Mouse (Mus musculus) ES-E14 (cell line): Measurements from ENCODE around the gene Ybx2. TPM values are rescaled to one million over a fixed set of nuclear protein-coding genes. Genes with fewer than 3 reads are reported as not detected.

ENCODE experiments used
- DNase-seq: peaks from one replicate; pipeline ENCODE4 v3.0.0-alpha.2; 2013; ENCODE audit warnings: low read depth, low spot score
- H3K27ac ChIP-seq: 2 replicates; pipeline ENCODE4 v1.5.1; 2012; ENCODE audit warnings: low read depth, mild to moderate bottlenecking, low read length, moderate library complexity, mixed read lengths; ENCODE audit not compliant: poor library complexity, insufficient read depth, severe bottlenecking
- H3K36me3 ChIP-seq: 2 replicates; pipeline ENCODE4 v1.6.1; 2012; ENCODE audit warnings: mild to moderate bottlenecking, low read length, moderate library complexity, mixed read lengths; ENCODE audit not compliant: control insufficient read depth, poor library complexity, insufficient read depth, severe bottlenecking
- H3K4me1 ChIP-seq, 2 experiments: fragments of 150-350 bp in 1 of 2; sonication (generic) in 1 of 2; 2 replicates each; pipeline ENCODE4 v1.6.1; 2012; ENCODE audit warnings: low read length in 2 of 2, mild to moderate bottlenecking in 1 of 2, mixed read lengths in 1 of 2; ENCODE audit not compliant: control insufficient read depth in 2 of 2, insufficient read depth in 2 of 2, poor library complexity in 1 of 2
- H3K4me3 ChIP-seq, 2 experiments: fragments of 150-350 bp in 1 of 2; sonication (generic) in 1 of 2; 2 replicates each; pipeline ENCODE4 v1.5.1; 2012; ENCODE audit warnings: low read length in 2 of 2, low read depth in 1 of 2, mild to moderate bottlenecking in 1 of 2, mixed read lengths in 1 of 2; ENCODE audit not compliant: insufficient read depth in 1 of 2, poor library complexity in 1 of 2, severe bottlenecking in 1 of 2
- H3K9ac ChIP-seq: 2 replicates; pipeline ENCODE4 v1.6.1; 2012; ENCODE audit warnings: low read depth, mild to moderate bottlenecking, low read length, mixed read lengths; ENCODE audit not compliant: poor library complexity, insufficient read depth, severe bottlenecking
- H3K9me3 ChIP-seq: fragments of 150-350 bp; sonication (generic); 2 replicates; pipeline ENCODE4 v1.6.1; 2012; ENCODE audit warnings: low read depth, mild to moderate bottlenecking, low read length; ENCODE audit not compliant: control insufficient read depth, insufficient read depth
- CHD2 ChIP-seq: IDR thresholded peaks from 2 replicates; pipeline ENCODE4 v1.6.1; 2014; ENCODE audit warnings: mild to moderate bottlenecking, low read depth, low read length, inconsistent platforms
- HCFC1 ChIP-seq: IDR thresholded peaks from 2 replicates; pipeline ENCODE4 v1.6.1; 2012; ENCODE audit warnings: low read length, inconsistent platforms, borderline replicate concordance; ENCODE audit not compliant: insufficient read depth
- MAFK ChIP-seq: IDR thresholded peaks from 2 replicates; pipeline ENCODE4 v1.6.1; 2014; ENCODE audit warnings: mild to moderate bottlenecking, low read depth, low read length, inconsistent platforms; ENCODE audit not compliant: insufficient read depth
- ZC3H11A ChIP-seq: IDR thresholded peaks from 2 replicates; pipeline ENCODE4 v1.6.1; 2012; ENCODE audit warnings: low read depth, mild to moderate bottlenecking, inconsistent platforms, low read length, borderline replicate concordance
- ZNF384 ChIP-seq: IDR thresholded peaks from 2 replicates; pipeline ENCODE4 v1.6.1; 2012; ENCODE audit warnings: low read depth, low read length, inconsistent platforms
- in situ Hi-C, 2 experiments: fragments of 600-800 bp; cut with MboI; formaldehyde crosslinking; loops; one replicate each; pipeline ENCODE4 v1.15.1; 2025; ENCODE audit warnings: low sequenced_read_pairs in 2 of 2, inconsistent platforms in 1 of 2; ENCODE audit not compliant: unreplicated experiment in 2 of 2
- total RNA-seq: library from RNA; depleted of rRNA; stranded (reverse); fragments of 300-350 nt; gene quantifications from 2 replicates; pipeline ENCODE4 v1.2.3, GENCODE M21; 2012

The Ybx2 gene
- total RNA-seq, 1 experiment: 3.9 TPM

DNA sequence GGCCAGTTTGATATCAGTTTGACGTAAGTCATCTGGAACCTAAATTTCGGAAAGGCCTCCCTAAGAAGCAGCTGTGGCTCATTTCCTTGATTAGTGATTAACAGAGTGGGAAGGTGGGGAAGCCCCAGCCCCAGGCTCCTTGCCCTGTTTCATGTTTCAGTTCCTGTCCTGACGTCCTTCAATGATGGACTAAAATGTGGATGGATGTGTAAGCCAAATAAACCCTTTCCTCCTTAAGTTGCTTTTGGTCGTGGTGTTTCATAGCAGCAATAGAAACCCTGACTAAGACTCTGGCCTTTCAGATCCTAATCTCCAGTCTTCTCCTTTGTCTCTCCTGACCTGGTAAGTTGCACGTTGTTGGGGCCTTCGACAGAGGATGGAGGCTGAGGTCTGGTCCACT, 34.6 kb downstream of the Ybx2 start:
- Histone ChIP-seq H3K4me1 (peaks cover 0 to 6% of the 10 kb centered on the region in 2 experiments; a peak in 1 of 4 replicates), H3K4me3 (no peak overlapping the region), H3K36me3 (peaks cover 23% of the 10 kb centered on the region), H3K9ac (no peak overlapping the region), H3K9me3 (no peaks in the 10 kb centered on the region), H3K27ac (no peak overlapping the region)
- no peak for DNase-seq
- TF ChIP-seq ZNF384 (no peak), CHD2 (no peak), MAFK (no peak), HCFC1 (no peak), ZC3H11A (no peak)
- in situ Hi-C loops: no loop called here

DNA sequence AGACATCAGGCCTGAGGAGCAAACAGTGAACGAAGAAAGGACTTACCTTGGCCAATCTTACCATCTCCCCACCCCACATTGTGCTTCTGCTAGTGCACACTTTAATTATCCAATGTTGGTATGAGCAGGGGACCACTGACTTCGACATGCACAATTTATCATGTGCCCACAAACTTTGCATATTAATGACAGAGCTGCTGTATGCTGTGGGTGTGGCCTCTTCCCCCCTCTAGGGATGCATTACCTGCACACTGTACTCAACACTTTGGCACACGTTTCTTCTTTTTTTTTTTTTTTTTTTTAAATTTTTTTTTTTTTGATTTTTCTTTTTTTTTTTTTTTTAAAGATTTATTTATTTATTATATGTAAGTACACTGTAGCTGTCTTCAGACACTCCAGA, 35.2 kb downstream of the Ybx2 start:
- in situ Hi-C loops: no loop called here
- no peak overlapping the region for H3K4me3 ChIP-seq
- no peaks in the 10 kb centered on the region for H3K9me3 ChIP-seq
- H3K9ac ChIP-seq: no peak overlapping the region
- peaks cover 0 to 6% of the 10 kb centered on the region in 2 experiments; a peak in 1 of 4 replicates for H3K4me1 ChIP-seq
- TF ChIP-seq ZC3H11A (no peak), ZNF384 (peak; percentile 53; the same call in 1 of the 2 replicates)
- no peak overlapping the region for H3K27ac ChIP-seq
- H3K36me3 ChIP-seq: peaks cover 26% of the 10 kb centered on the region
- DNase-seq: no peak

DNA sequence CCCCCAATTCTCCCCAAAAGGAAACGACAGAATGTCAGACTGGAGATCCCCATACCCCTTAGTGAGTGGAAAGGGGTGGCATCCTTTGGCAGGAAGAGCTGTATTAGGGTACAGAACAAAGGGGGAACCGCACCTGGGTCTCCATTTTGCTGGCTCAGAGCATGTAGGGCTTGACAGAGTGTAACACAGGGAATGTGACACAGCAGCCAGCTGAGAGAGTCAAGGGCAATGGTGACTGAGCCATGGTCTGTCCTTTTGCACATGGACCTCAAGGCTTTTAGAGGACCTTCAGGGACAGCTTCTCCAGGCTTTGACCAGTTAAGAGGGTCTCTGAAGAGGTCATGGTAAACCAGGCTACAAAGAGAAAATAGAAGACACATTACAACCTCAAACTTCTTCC, 39.3 kb downstream of the Ybx2 start:
- H3K9ac ChIP-seq: no peak overlapping the region
- TF ChIP-seq ZC3H11A (no peak), MAFK (no peak), ZNF384 (no peak), CHD2 (no peak), HCFC1 (no peak)
- in situ Hi-C loops: no loop called here
- no peak for DNase-seq
- no peak overlapping the region for H3K27ac ChIP-seq
- no peaks in the 10 kb centered on the region for H3K4me1 ChIP-seq
- H3K36me3 ChIP-seq: peaks cover 21% of the 10 kb centered on the region
- H3K4me3 ChIP-seq: no peak overlapping the region
- no peaks in the 10 kb centered on the region for H3K9me3 ChIP-seq

DNA sequence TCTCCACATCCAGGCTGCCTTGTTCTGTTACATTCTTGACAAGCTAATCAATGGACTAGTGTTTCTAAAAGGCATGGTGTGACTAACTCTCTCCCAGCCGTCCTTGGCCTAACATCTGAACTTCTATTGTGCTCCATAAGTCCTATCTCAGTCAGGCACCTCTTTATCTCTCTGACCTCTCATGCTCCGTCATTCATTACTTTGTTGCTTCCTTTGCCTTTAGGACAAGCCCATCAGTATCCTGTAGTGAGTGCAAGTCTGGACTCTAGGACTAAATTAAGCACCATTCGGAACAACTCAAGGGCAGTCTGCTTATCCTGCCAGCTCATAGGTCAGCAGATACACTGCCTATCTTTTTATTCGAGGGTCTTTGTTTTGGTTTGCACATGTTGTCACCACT, 40.7 kb downstream of the Ybx2 start:
- TF ChIP-seq ZC3H11A: no peak
- H3K4me3 ChIP-seq: no peak overlapping the region
- DNase-seq: no peak
- H3K9me3 ChIP-seq: no peaks in the 10 kb centered on the region
- no peak overlapping the region for H3K27ac ChIP-seq
- in situ Hi-C loops: no loop called here
- H3K4me1 ChIP-seq: no peaks in the 10 kb centered on the region
- peaks cover 21% of the 10 kb centered on the region for H3K36me3 ChIP-seq
- no peak overlapping the region for H3K9ac ChIP-seq

DNA sequence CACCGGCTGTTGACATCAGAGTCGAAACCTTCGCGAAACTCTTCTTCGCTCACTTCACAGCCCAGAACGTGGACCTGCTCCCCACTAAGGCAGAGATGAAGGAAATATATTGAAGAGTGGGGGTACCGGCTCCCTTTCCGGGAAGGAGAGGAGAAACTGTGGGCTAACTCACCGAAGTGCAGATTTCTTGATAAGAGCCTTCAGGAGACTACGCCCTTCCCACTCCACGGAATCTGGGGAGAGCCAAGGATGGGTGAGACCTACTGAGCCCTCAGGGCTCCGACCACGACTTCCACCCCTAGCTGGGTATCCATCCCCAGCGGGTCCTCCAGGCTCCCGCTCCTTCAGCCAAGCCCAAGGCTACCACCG, 44.2 kb downstream of the Ybx2 start:
- H3K4me1 ChIP-seq: peaks cover 0 to 2% of the 10 kb centered on the region in 2 experiments; a peak in 1 of 4 replicates
- in situ Hi-C loops: no loop called here

More for the DNA sequence above, 44.2 kb downstream of the Ybx2 start:
- peaks cover 17% of the 10 kb centered on the region for H3K36me3 ChIP-seq
- TF ChIP-seq CHD2: no peak
- TF ChIP-seq ZC3H11A: no peak
- TF ChIP-seq HCFC1: no peak
- no peak for TF ChIP-seq ZNF384
- no peak for TF ChIP-seq MAFK
- H3K9ac ChIP-seq: peak overlapping the region; percentile 90
- H3K9me3 ChIP-seq: no peaks in the 10 kb centered on the region
- peak overlapping the region; percentile 65; the same call in 1 of the 2 replicates for H3K27ac ChIP-seq
- H3K4me3 ChIP-seq: peak overlapping the region; percentile 84 to 91
- no peak for DNase-seq
